Mouse (Mus musculus) stomach, embryonic 16.5 days (tissue): ENCODE results near the gene Spaca7. TPM values are rescaled to one million over a fixed set of nuclear protein-coding genes. Genes with fewer than 3 reads are reported as not detected.

Source experiments
- ATAC-seq: fragments of 200-750 bp; cut with Nextera tagmentation; 2 replicates; pipeline ENCODE4 v1.8.0; 2017; ENCODE audit warnings: moderate number of reproducible peaks, moderate TSS enrichment; ENCODE audit not compliant: insufficient read depth, low FRiP score
- H3K27ac ChIP-seq: fragments of 300-500 bp; sonication (generic); 2 replicates; pipeline ENCODE4 v1.5.1; 2014; ENCODE audit warnings: low read length
- H3K27me3 ChIP-seq: fragments of 300-500 bp; sonication (generic); 2 replicates; pipeline ENCODE4 v1.6.1; 2014; ENCODE audit warnings: low read length, control low read depth, mixed read lengths; ENCODE audit not compliant: control insufficient read depth, insufficient read depth
- H3K36me3 ChIP-seq: fragments of 300-500 bp; sonication (generic); 2 replicates; pipeline ENCODE4 v1.6.1; 2014; ENCODE audit warnings: low read length; ENCODE audit not compliant: control insufficient read depth, insufficient read depth
- H3K4me1 ChIP-seq: fragments of 300-500 bp; sonication (generic); 2 replicates; pipeline ENCODE4 v1.6.1; 2014; ENCODE audit warnings: low read length, control low read depth, mixed read lengths; ENCODE audit not compliant: control insufficient read depth, insufficient read depth
- H3K4me2 ChIP-seq: fragments of 300-500 bp; sonication (generic); 2 replicates; pipeline ENCODE4 v1.6.1; 2014; ENCODE audit warnings: low read depth, low read length, mixed read lengths
- H3K4me3 ChIP-seq: fragments of 300-500 bp; sonication (generic); replicated peaks from 2 replicates; pipeline ENCODE4 v1.5.1; 2014; ENCODE audit warnings: mild to moderate bottlenecking, low read length
- H3K9ac ChIP-seq: fragments of 300-500 bp; sonication (generic); 2 replicates; pipeline ENCODE4 v1.6.1; 2014; ENCODE audit warnings: low read length
- H3K9me3 ChIP-seq: fragments of 300-500 bp; sonication (generic); replicated peaks from 2 replicates; pipeline ENCODE4 v1.6.1; 2016; ENCODE audit warnings: low read length, control low read depth; ENCODE audit not compliant: control insufficient read depth
- WGBS: fragments of 180-500 bp; shearing (Covaris S2); extraction: QIAGEN DNeasy Blood & Tissue Kit; methylation state at CpG from one replicate; pipeline ENCODE4 v1.1.7; 2014; 5-methylcytosine and 5-hydroxymethylcytosine counted together
- polyA plus RNA-seq: library from polyadenylated mRNA; unstranded; fragments of >200 nt; fragmentation: Nextera tagmentation; extraction: Ambion mirVana; gene quantifications from 2 replicates; pipeline ENCODE4 v1.2.1, GENCODE M21; 2015

The Spaca7 gene
- not detected in 2 replicates for polyA plus RNA-seq

DNA sequence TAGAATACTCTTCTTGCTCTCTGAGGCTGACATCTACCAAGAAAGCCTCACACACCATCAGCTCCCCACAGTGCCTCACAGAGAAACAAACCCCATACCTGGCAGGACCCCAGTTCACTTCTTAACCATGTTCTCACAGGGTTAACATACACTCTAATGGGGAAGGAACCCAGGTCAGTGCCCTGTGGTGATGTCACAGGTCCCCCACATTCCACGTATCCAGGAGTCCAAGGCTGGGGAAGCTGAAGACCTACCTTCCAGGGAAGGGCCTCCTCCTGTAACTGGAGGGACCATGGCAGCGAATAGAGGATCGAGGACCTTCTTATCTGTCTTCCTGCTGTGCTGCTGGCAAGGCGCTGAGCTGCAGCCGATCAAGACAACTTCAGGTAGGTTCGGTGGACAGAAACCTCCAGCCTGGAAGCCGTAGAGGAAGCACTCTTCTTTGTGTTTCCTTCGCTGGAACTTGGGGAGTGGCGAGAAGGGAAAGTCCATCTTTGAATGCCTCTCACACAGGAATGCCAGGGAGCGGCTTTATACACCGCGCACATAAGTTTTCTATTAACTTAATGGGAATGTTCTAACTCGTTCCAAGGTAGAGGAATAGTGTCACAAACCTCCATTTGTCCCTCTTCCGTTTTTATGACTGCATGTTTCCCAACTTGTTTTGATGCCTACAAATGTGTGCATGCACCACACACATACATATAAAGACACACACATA is at the start of gene Spaca7:
Gene Spaca7 (plus strand): TSS at position 216 of the 721 bp plus-strand sequence.
- Histone ChIP-seq H3K27ac (no peak within 1 kb of the TSS), H3K9ac (no peak within 1 kb of the TSS), H3K27me3 (0 out of 2 replicates have a peak, but pooled peaks cover 2% of the 10 kb centered on the region), H3K36me3 (no peaks in the 10 kb centered on the region), H3K9me3 (no peaks in the 10 kb centered on the region), H3K4me1 (no peaks in the 10 kb centered on the region), H3K4me3 (no peak within 1 kb of the TSS), H3K4me2 (no peak within 1 kb of the TSS)
- no peak for ATAC-seq
- whole genome bisulfite sequencing: 56% methylated on average over 14 of the region's 14 CpGs

DNA sequence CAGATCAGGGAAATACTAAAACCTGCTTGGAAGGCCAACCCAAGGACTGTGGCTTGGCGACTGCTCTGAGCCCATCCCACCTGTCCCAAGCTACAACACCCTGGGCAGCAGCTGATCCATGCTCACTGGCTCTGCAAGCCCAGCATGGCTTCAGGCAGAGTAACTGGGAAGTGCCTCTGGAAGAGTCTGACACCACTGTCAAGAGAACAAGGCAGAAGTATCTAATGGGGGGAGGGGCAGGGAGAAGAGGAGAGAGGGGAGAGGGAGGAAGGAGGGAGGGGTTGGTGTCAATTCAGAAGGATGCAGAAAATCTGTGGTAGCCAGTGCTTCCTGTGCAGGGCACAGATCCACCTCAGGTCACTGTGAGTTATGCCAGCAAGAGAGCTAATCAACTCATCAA is 48.5 kb upstream of the Spaca7 start:
- Histone ChIP-seq H3K4me2 (no peak overlapping the region), H3K4me3 (no peak overlapping the region), H3K27me3 (no peaks in the 10 kb centered on the region), H3K9ac (no peak overlapping the region), H3K9me3 (no peaks in the 10 kb centered on the region), H3K4me1 (no peaks in the 10 kb centered on the region), H3K36me3 (no peaks in the 10 kb centered on the region), H3K27ac (no peak overlapping the region)
- no peak for ATAC-seq
- 23% methylated on average over 1 of the region's 1 CpGs for whole genome bisulfite sequencing

DNA sequence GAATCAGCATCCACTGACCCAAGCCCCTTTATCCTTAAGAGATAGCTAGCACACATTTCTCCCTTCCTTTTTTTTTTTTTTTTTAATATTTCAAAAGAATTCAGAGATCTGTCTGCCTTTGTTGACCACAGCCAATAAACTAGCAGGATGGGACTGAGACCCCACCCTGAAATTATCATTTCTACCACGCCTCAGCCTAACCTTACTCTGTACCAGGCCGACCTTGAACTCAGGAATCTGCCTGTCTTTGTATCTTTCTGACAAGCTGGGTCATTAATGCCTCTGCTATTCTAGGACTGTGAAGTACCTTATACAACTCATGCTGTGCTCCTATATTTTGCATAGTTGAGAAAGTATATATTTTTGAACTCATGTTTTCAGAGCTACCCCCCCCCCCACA is 44.2 kb upstream of the Spaca7 start:
- Histone ChIP-seq H3K4me1 (no peaks in the 10 kb centered on the region), H3K4me3 (no peak overlapping the region), H3K9me3 (no peaks in the 10 kb centered on the region), H3K27me3 (no peaks in the 10 kb centered on the region), H3K9ac (no peak overlapping the region), H3K36me3 (no peaks in the 10 kb centered on the region), H3K4me2 (no peak overlapping the region), H3K27ac (no peak overlapping the region)
- 70% methylated on average over 2 of the region's 2 CpGs for WGBS
- ATAC-seq: no peak

DNA sequence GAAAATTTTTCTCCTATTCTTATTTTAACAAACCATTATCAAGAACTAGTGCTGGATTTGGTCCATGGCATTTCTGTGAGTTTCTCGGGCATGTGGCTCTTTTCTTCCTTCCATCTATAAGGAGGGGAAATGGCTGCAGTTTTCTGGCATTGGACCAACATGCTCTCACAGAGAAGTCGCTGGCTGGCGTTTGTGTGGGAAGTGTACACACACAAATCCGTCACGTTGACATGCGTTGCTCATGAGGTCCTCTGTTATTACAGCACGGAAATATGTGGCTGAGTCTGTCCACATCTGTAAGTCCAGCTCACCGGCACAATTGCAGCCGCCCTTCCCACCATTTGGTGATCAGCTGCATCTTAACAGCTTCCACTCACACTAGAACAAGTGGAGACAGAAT is 37.2 kb upstream of the Spaca7 start:
- Histone ChIP-seq H3K4me1 (peaks cover 4% of the 10 kb centered on the region; the same call in 1 of the 2 replicates), H3K9me3 (no peaks in the 10 kb centered on the region), H3K9ac (no peak overlapping the region), H3K27ac (no peak overlapping the region), H3K4me3 (no peak overlapping the region), H3K4me2 (no peak overlapping the region), H3K27me3 (no peaks in the 10 kb centered on the region), H3K36me3 (no peaks in the 10 kb centered on the region)
- WGBS: 30% methylated on average over 9 of the region's 9 CpGs
- no peak for ATAC-seq

DNA sequence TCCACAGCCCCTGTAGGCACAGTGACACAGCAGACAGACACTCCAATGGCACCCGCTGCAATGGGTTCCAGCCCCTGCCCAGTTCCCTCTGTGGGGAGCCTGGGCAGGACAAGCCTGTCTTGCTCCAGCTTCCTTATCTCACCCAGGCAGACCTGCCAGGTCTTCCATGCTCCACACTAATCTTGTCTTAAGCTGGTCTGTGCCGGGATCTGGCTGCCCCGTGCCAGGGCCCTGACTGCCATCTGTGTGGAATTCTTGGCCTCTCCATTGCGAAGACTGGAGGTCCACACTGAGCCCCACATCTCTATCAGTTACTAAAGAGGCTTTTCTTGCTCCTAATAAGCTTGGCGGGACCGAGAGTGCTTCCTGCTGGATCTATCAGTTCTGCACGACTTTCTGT is 36.5 kb upstream of the Spaca7 start:
- H3K27me3 ChIP-seq: no peaks in the 10 kb centered on the region
- ATAC-seq: no peak
- WGBS: 85% methylated on average over 7 of the region's 7 CpGs
- no peak overlapping the region for H3K4me3 ChIP-seq
- no peak overlapping the region for H3K4me2 ChIP-seq
- H3K27ac ChIP-seq: no peak overlapping the region
- H3K9ac ChIP-seq: no peak overlapping the region
- no peaks in the 10 kb centered on the region for H3K9me3 ChIP-seq
- H3K36me3 ChIP-seq: no peaks in the 10 kb centered on the region
- peaks cover 4% of the 10 kb centered on the region; the same call in 1 of the 2 replicates for H3K4me1 ChIP-seq

DNA sequence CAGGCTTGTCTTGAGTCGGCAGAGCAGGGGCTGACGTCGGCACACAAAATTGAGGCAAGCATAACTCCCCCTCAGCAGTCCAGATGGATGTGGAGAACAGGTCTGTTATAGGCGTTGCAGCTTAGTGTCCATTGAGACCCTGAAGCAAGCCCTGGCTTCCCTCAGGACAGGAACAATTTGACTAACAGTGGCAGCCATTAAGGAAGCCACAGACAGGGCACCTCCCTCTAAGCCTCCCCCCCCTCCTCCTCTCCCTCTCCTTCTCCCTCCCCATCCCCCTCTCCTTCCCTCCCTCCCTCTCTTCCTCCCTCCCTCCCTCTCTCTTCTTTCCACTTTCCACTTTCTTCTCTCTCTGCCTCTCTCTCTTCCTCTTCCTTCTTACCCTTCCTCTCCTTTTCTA is 27.6 kb upstream of the Spaca7 start:
- Histone ChIP-seq H3K4me3 (no peak overlapping the region), H3K9me3 (no peaks in the 10 kb centered on the region), H3K27ac (no peak overlapping the region), H3K4me1 (no peaks in the 10 kb centered on the region), H3K4me2 (no peak overlapping the region), H3K9ac (no peak overlapping the region), H3K27me3 (no peaks in the 10 kb centered on the region; the same call in 1 of the 2 replicates), H3K36me3 (no peaks in the 10 kb centered on the region)
- ATAC-seq: no peak
- WGBS: 44% methylated on average over 4 of the region's 4 CpGs

DNA sequence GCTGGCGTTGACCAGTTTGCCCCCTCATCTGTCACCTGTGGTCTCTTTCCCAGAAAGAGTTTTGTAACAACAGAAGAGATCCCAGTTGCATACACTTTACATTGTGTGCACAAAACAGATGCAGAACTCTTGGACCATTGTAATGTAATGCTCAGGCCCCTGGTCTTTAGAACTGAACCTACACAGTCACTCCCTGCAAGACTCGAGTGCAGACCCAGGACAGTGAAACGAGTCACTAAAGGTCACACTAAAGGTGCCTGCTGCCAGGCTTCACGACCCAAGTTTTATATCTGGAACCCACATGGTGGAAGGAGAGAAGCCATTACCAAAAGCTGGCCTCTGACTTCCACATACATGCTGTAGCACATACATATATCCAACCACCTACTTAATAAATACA is 27.2 kb upstream of the Spaca7 start:
- 59% methylated on average over 4 of the region's 4 CpGs for WGBS

DNA sequence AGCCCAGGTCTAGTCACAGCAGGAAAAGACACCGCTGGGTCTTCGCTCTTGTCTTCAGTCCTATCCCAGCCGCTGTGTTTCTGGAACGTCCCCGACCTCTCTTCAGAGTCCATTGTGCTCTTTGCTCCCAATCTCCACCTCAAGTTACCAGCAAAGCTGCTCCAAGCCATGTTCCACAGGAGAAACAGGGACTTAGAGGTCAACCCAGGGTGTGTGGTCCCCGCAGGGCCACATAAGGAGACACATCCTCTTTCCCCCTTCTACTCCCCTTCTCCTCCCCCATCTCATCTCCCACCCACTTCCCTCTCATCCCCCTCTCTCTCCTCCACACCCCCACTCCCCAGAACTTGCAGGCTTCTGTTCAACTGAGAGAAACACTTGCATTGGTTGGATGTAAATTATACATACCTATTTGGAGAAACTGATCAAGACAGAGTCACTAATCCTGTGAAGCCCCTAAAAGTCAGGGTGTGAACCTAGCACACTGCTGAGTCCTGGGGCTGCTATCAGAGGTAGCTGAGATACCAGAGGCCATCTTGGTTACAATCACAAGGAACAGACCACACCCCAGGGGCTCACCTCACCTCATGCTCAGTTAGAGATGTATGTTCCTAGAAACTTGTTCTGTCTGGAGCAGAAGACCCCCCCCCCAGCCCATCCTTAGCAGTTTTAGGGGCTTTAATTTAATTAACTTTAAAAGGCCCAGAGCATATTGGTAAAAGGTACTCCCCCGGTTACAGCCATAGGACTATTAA is 25.2 kb upstream of the Spaca7 start:
- H3K4me1 ChIP-seq: no peaks in the 10 kb centered on the region
- no peak overlapping the region for H3K4me3 ChIP-seq
- H3K9ac ChIP-seq: no peak overlapping the region
- ATAC-seq: no peak
- no peak overlapping the region for H3K27ac ChIP-seq
- H3K9me3 ChIP-seq: no peaks in the 10 kb centered on the region
- 73% methylated on average over 7 of the region's 7 CpGs for WGBS
- no peak overlapping the region for H3K4me2 ChIP-seq
- H3K27me3 ChIP-seq: no peaks in the 10 kb centered on the region; the same call in 1 of the 2 replicates
- no peaks in the 10 kb centered on the region for H3K36me3 ChIP-seq

More for the DNA sequence above, 27.2 kb upstream of the Spaca7 start:
- H3K36me3 ChIP-seq: no peaks in the 10 kb centered on the region
- no peak overlapping the region for H3K4me2 ChIP-seq
- H3K27ac ChIP-seq: no peak overlapping the region
- no peaks in the 10 kb centered on the region for H3K9me3 ChIP-seq
- no peak overlapping the region for H3K4me3 ChIP-seq
- no peak overlapping the region for H3K9ac ChIP-seq
- no peaks in the 10 kb centered on the region for H3K4me1 ChIP-seq
- ATAC-seq: no peak
- no peaks in the 10 kb centered on the region; the same call in 1 of the 2 replicates for H3K27me3 ChIP-seq

DNA sequence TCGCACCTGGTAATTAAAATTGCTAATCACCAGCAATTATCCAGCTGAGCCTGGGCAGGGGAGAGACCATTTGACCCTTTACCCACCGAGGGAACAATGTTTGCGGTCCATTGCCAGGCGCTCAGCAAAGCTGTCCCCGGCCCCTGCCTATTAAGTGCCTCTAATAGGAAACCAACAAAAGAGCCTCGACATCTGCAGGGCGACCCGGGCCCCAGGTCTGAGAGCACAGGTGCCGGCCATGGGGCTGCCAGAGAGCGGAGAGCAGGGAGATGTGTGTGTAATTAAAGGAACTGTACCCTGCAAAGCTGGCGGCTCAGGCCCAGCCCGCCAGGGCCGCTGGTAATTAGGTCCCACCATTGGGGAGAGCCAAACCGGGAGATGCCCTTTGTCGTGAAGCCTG is 24.6 kb upstream of the Spaca7 start:
- H3K4me1 ChIP-seq: no peaks in the 10 kb centered on the region
- no peak for ATAC-seq
- 15% methylated on average over 15 of the region's 15 CpGs for WGBS
- no peaks in the 10 kb centered on the region; the same call in 1 of the 2 replicates for H3K27me3 ChIP-seq
- H3K9me3 ChIP-seq: no peaks in the 10 kb centered on the region
- H3K9ac ChIP-seq: no peak overlapping the region
- no peak overlapping the region for H3K27ac ChIP-seq
- no peak overlapping the region for H3K4me3 ChIP-seq
- no peaks in the 10 kb centered on the region for H3K36me3 ChIP-seq
- no peak overlapping the region for H3K4me2 ChIP-seq
